Mouse (Mus musculus) limb, embryonic 11.5 days (tissue): ENCODE measurements around the gene H2-DMb1. TPM values are rescaled to one million over a fixed set of nuclear protein-coding genes. Genes with fewer than 3 reads are reported as not detected.

Experiments used
- ATAC-seq: fragments of 200-750 bp; cut with Nextera tagmentation; 2 replicates; pipeline ENCODE4 v1.8.0; 2017; ENCODE audit warnings: low read depth; ENCODE audit not compliant: insufficient number of reproducible peaks, low FRiP score, low TSS enrichment
- DNase-seq: peaks from one replicate; pipeline ENCODE4 v3.0.0-alpha.2; 2015; ENCODE audit warnings: low spot score
- H3K27ac ChIP-seq: fragments of 300-500 bp; sonication (generic); replicated peaks from 2 replicates; pipeline ENCODE4 v1.5.1; 2014; ENCODE audit warnings: low read depth, mild to moderate bottlenecking, low read length
- H3K27me3 ChIP-seq: fragments of 300-500 bp; sonication (generic); 2 replicates; pipeline ENCODE4 v1.6.1; 2014; ENCODE audit warnings: mild to moderate bottlenecking, low read length, mixed read lengths; ENCODE audit not compliant: control insufficient read depth, insufficient read depth
- H3K36me3 ChIP-seq: fragments of 300-500 bp; sonication (generic); 2 replicates; pipeline ENCODE4 v1.6.1; 2014; ENCODE audit warnings: mild to moderate bottlenecking, low read length, moderate library complexity, mixed read lengths; ENCODE audit not compliant: control insufficient read depth, insufficient read depth
- H3K4me1 ChIP-seq: fragments of 300-500 bp; sonication (generic); 2 replicates; pipeline ENCODE4 v1.6.1; 2014; ENCODE audit warnings: low read length, mixed read lengths; ENCODE audit not compliant: control insufficient read depth, insufficient read depth
- H3K4me2 ChIP-seq: fragments of 300-500 bp; sonication (generic); 2 replicates; pipeline ENCODE4 v1.6.1; 2014; ENCODE audit warnings: low read depth, mild to moderate bottlenecking, moderate library complexity; ENCODE audit not compliant: severe bottlenecking
- H3K4me3 ChIP-seq: fragments of 300-500 bp; sonication (generic); 2 replicates; pipeline ENCODE4 v1.5.1; 2014; ENCODE audit warnings: low read depth, low read length
- H3K9ac ChIP-seq: fragments of 300-500 bp; sonication (generic); 2 replicates; pipeline ENCODE4 v1.6.1; 2014; ENCODE audit warnings: mild to moderate bottlenecking, low read length
- H3K9me3 ChIP-seq: fragments of 300-500 bp; sonication (generic); 2 replicates; pipeline ENCODE4 v1.6.1; 2016; ENCODE audit warnings: low read length; ENCODE audit not compliant: control insufficient read depth
- WGBS: fragments of 180-500 bp; shearing (Covaris S2); extraction: QIAGEN DNeasy Blood & Tissue Kit; methylation state at CpG from one replicate; pipeline ENCODE4 v1.1.7; 2014; 5-methylcytosine and 5-hydroxymethylcytosine counted together
- polyA plus RNA-seq: library from polyadenylated mRNA; unstranded; fragments of >200 nt; fragmentation: Nextera tagmentation; extraction: Ambion mirVana; gene quantifications from 2 replicates; pipeline ENCODE4 v1.2.1, GENCODE M21; 2014

The H2-DMb1 gene
- polyA plus RNA-seq, 1 experiment from 2014 or later, result 0.45 TPM

DNA sequence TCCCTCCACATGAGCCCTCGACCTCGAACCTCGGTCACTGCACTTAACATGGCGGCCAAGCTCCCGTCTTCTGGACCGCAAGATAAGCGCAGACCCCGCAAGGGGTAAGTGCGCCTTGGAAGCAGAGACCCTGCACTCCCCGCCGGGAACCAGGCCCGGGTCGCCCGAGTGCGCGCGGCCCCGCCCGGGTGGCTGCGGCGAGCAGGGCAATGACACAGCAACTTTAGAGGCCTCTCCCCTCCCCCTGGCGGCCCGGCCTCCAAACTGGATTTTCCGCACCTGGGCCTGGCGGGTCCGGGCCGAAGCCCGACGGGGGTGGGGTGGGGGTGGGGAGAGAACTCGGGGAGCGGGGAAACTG, 32.1 kb upstream of the H2-DMb1 start:
- Histone ChIP-seq H3K4me2 (peak overlapping the region; percentile 82), H3K27me3 (no peaks in the 10 kb centered on the region), H3K27ac (peak overlapping the region; percentile 100), H3K9me3 (no peaks in the 10 kb centered on the region), H3K4me1 (peaks cover 15% of the 10 kb centered on the region), H3K4me3 (peak overlapping the region; percentile 99), H3K36me3 (peaks cover 20% of the 10 kb centered on the region), H3K9ac (peak overlapping the region; percentile 98)
- WGBS, result under 1% methylated on average over 31 of the region's 31 CpGs
- ATAC-seq (peak; percentile 22; the same call in 1 of the 2 replicates), DNase-seq (no peak)

DNA sequence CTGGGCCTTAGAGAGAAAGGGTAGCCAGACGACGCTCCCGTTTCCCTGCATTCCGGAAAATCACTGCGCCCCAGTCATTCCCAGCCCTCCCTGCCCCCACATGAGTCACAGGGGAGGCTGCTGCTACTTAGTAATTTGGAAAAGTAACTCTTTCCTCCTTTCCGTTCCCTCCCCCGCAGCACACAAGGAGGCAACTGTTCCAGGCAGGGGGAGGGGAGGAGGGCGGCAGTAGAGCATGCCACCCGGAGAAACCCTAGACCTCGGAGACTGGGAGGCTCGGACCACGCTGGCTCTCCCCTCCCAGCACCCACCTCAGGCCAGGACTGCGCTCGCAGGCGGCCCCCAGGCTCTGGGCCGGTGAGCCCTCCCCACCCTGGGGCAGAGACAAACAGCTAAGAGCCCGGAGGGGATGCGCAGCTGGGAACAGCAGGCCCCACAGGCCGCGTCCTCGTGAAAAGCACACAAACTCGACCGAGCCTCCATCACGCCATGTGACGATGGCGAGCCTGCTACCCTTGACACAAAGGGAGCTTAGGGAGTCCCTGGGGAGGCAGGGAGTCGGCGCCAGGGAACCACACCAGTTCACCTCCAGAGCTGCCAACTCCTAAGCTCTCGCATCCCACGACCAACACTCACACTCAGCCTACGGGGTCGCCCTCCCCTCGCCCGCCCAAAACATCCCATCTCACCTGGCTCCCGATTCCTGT, 31.5 kb upstream of the H2-DMb1 start:
- peaks cover 14% of the 10 kb centered on the region for H3K4me1 ChIP-seq
- no peaks in the 10 kb centered on the region for H3K27me3 ChIP-seq
- ATAC-seq (peak; percentile 55), DNase-seq (peak; percentile 91)
- peaks cover 15% of the 10 kb centered on the region for H3K36me3 ChIP-seq
- H3K9ac ChIP-seq, result peak overlapping the region; percentile 98
- under 1% methylated on average over 35 of the region's 35 CpGs for WGBS
- no peaks in the 10 kb centered on the region for H3K9me3 ChIP-seq
- H3K4me3 ChIP-seq, result peak overlapping the region; percentile 99
- H3K4me2 ChIP-seq, result peak overlapping the region; percentile 82
- H3K27ac ChIP-seq, result peak overlapping the region; percentile 100

DNA sequence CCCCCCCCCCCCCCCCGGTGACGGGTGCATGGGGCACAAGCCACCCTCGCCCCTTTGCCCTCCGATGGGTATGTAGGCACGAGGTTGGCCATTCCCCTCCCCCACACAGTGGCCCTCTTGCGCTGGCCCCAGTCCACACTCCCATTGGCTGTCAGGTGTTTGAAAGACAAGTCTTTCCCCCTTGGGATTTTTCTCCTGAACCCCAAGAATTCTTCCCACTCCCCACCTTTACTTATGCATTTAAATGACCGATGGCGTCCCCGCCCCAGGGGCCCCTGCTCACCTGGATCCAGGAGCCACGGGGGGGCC, 31.0 kb upstream of the H2-DMb1 start:
- WGBS, result 0% methylated on average over 8 of the region's 10 CpGs
- ATAC-seq, result peak; percentile 10; the same call in 1 of the 2 replicates
- peak overlapping the region; percentile 98 for H3K9ac ChIP-seq
- peak overlapping the region; percentile 82 for H3K4me2 ChIP-seq
- H3K4me3 ChIP-seq, result peak overlapping the region; percentile 99
- no peaks in the 10 kb centered on the region for H3K9me3 ChIP-seq
- peak; percentile 82 for DNase-seq
- H3K4me1 ChIP-seq, result peaks cover 12% of the 10 kb centered on the region
- H3K27me3 ChIP-seq, result no peaks in the 10 kb centered on the region
- peak overlapping the region; percentile 100 for H3K27ac ChIP-seq
- peaks cover 11% of the 10 kb centered on the region for H3K36me3 ChIP-seq

DNA sequence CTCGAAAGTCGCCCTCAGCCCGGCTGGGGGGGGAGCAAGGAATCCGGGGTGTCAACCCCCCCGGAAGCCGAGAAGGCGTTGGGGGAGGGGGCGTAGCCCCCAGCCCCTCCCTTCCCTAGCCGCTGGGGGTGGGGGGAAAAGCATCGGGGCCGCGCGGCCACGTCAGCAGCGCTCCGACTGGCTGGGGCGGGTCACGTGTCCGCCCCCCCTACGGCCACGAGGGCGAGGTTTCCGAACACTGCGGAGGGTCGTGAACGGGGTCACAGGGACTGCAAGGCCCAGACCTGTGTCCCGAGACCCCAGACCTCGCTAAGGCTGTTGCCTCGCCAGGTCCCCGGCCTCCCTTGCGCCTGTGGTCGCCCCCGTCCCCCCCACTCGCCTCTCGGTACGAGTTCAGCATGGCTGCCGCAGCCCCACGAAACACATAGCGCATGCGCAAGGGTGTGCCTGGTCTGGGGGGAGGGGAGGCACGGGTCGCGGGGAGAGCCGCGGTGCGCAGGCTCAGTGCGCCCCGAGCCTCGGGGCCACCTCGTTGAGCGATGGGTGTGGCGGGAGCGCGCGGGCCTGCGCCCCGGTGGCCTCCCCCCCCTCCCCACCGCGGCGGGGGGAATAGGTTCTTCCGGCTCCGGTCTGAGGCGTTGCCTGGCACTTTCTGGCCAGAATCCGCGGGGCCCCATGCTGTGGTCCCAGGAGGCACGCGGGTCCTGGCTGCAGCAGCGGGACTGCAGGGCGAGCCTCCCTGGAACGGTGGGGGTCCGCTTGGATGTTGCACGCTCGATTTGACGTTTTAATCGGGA, 30.5 kb upstream of the H2-DMb1 start, which contains the start of gene Brd2:
Gene Brd2, minus strand, starts transcription at position 447 of the 797 bp plus-strand sequence.
- H3K9ac ChIP-seq, result peak within 1 kb of the TSS; percentile 98
- H3K36me3 ChIP-seq, result peaks cover 6% of the 10 kb centered on the region; the same call in 1 of the 2 replicates
- peak within 1 kb of the TSS; percentile 82 for H3K4me2 ChIP-seq
- H3K27me3 ChIP-seq, result no peaks in the 10 kb centered on the region
- peaks cover 13% of the 10 kb centered on the region for H3K4me1 ChIP-seq
- no peaks in the 10 kb centered on the region for H3K9me3 ChIP-seq
- ATAC-seq (peak; percentile 35), DNase-seq (peak; percentile 98)
- 0% methylated on average over 64 of the region's 75 CpGs for WGBS
- peak within 1 kb of the TSS; percentile 99 for H3K4me3 ChIP-seq
- H3K27ac ChIP-seq, result peak within 1 kb of the TSS; percentile 100

DNA sequence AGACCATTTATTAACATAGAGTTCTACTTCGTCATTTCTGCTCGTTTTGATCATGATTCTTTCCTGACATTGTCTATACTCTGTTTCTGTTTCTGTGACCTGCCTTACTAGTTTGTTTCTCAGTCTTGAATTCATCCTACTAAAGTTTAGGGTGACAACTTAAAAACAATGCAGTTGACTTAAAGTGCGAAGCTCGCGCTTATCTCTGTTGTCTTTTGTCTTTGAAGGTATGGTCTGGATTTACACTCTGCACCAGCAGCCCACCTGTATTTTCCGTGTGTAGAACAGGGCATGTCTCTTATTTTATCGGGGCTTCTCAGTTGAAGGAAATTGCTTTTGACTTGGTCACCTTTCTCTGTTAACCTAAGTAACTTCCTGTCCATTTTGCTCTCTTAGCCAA, 29.8 kb upstream of the H2-DMb1 start:
- ATAC-seq (no peak), DNase-seq (no peak)
- Histone ChIP-seq H3K27ac (peak overlapping the region; percentile 100; the same call in 1 of the 2 replicates), H3K36me3 (peaks cover 6% of the 10 kb centered on the region; the same call in 1 of the 2 replicates), H3K4me2 (peak overlapping the region; percentile 82), H3K4me3 (peak overlapping the region; percentile 99), H3K4me1 (peaks cover 18% of the 10 kb centered on the region), H3K9ac (peak overlapping the region; percentile 98), H3K27me3 (no peaks in the 10 kb centered on the region), H3K9me3 (no peaks in the 10 kb centered on the region)
- WGBS, result 3% methylated on average over 7 of the region's 7 CpGs

DNA sequence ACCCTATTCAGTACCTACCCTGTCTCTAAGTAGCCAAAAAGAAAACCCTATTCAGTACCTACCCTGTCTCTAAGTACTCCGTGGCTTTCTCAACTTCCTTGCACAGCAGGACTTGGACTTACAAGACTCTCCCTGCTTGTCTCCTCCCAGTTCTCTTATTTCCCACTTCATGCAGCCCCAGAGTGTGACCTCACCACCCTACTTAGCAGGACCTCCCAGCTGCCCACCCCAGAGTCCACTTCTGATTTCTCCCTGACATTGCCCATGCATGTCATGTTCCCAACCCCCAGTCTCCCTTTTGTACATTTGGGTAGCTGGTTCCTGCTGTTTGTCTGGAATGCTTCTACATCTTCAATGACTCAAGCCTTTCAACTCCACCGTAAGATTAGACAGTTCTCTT, 29.4 kb upstream of the H2-DMb1 start:
- H3K4me1 ChIP-seq, result peaks cover 20% of the 10 kb centered on the region
- H3K27ac ChIP-seq, result peak overlapping the region; percentile 100; the same call in 1 of the 2 replicates
- no peak for ATAC-seq
- peak overlapping the region; percentile 82 for H3K4me2 ChIP-seq
- peak overlapping the region; percentile 98 for H3K9ac ChIP-seq
- peaks cover 3% of the 10 kb centered on the region; the same call in 1 of the 2 replicates for H3K36me3 ChIP-seq
- WGBS, result 19% methylated on average over 2 of the region's 2 CpGs
- DNase-seq, result no peak
- H3K9me3 ChIP-seq, result no peaks in the 10 kb centered on the region
- H3K27me3 ChIP-seq, result no peaks in the 10 kb centered on the region
- peak overlapping the region; percentile 99 for H3K4me3 ChIP-seq

DNA sequence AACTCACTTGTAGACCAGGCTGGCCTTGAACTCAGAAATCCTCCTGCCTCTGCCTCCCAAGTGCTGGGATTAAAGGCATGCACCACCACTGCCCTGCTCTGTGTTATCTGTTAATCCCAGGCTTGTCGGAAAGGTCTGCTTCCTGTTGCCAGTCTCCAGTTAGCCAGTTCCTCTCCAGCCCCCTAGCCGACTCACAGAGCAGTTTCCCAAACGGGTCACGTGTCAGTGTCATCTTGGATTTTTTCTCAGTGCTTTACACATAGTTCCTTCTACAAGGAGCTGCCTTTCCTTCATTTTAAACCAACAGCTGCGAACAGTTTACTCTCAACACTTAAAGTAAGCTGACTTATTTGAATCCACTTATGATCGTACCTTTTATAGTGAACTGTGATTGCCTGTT, 28.2 kb upstream of the H2-DMb1 start:
- 86% methylated on average over 6 of the region's 6 CpGs for WGBS

DNA sequence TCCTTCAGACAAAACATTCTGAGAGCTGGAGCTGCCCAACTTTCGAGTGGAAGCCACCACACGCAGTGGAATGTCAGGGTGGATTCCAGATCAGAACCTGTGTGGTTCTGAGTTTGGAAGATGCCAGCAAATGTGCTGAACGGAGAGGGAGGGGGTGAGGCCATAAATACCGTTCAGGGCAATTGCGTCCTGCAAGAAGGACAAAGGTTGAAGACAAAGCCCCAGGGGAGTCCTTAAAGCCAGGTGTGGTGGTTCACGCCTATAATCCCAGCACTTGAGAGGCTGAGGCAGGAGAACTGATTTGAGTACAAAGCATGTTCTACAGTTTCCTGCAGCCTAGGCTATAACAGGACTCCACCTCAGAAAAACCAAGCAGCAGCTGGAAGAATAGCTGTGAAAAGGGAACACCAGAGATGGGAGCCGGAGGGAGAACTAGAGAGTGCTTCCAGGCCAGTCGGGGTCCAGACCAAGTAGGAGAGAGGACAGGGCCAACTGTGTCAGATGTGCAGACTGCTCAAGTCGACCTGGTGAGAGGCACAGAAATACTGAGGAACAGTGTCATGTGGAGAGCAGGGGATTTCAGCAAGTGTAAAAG, 25.9 kb upstream of the H2-DMb1 start:
- Histone ChIP-seq H3K36me3 (no peaks in the 10 kb centered on the region), H3K27ac (no peak overlapping the region), H3K9me3 (no peaks in the 10 kb centered on the region), H3K27me3 (no peaks in the 10 kb centered on the region), H3K9ac (no peak overlapping the region), H3K4me2 (no peak overlapping the region), H3K4me3 (no peak overlapping the region), H3K4me1 (peaks cover 28% of the 10 kb centered on the region)
- ATAC-seq, result no peak
- WGBS, result 45% methylated on average over 9 of the region's 9 CpGs
- DNase-seq, result no peak

More for the DNA sequence above, 28.2 kb upstream of the H2-DMb1 start:
- Histone ChIP-seq H3K27ac (no peak overlapping the region), H3K4me1 (peaks cover 28% of the 10 kb centered on the region), H3K9me3 (no peaks in the 10 kb centered on the region), H3K27me3 (no peaks in the 10 kb centered on the region), H3K4me3 (no peak overlapping the region), H3K4me2 (no peak overlapping the region), H3K9ac (no peak overlapping the region), H3K36me3 (no peaks in the 10 kb centered on the region)
- DNase-seq, result no peak
- no peak for ATAC-seq
